Mouse (Mus musculus): ENCODE data around the gene Astn2. TPM values are rescaled to one million over a fixed set of nuclear protein-coding genes. Genes with fewer than 3 reads are reported as not detected.
"Not testable (repeated sequence)": the region's sequence is repeated elsewhere in the genome, so short reads cannot be mapped to it uniquely, and the experiment has no call there.

Gene Astn2
- total RNA-seq, 2 experiments from 2014 or later: 0.72 to 0.81 TPM

DNA sequence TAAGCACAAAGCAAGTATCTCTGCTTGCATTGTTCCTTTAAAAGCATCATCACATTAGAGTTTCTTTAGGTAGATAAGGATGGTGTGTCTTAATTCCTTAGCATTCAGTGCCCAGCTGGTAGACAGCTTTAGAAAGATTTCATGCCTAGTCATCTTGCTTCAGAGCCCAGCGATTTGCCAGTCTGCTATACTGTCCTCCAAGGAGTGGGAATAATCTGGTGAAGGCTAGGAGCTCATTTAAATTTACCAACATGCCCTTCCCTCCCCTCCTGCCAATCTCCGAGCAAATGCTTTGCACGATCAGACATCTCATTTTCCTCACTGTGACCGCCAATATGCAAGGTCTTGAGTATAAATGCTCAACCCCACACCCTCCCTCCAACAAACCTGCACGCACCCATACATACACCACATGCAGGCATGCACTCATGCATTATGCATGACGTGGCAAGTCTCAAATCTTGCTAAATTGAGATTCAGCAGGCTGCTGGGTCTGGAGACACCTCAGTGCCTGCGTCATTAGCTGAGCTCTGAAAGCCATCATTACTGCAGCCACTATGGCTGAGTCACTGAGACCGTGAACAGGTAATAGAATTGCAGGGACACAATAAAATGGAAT lies 704.6 kb downstream of the Astn2 start:
- no peak for DNase-seq
- intact Hi-C loops (cut with DNase I): no loop called here

GRCm38 (mm10) chr4:65695241-65695640 lies 709.2 kb downstream of the Astn2 start:
- intact Hi-C loops (cut with DNase I): no loop called here
- DNase-seq: no peak

- no peak for DNase-seq
- intact Hi-C loops (cut with DNase I): no loop called here
Observed at GRCm38 (mm10) chr4:65694011-65694410, 710.4 kb downstream of the Astn2 start.

- intact Hi-C loops (cut with DNase I): no loop called here
- DNase-seq: no peak
Observed at GRCm38 (mm10) chr4:65687006-65687723, 717.2 kb downstream of the Astn2 start.

DNA sequence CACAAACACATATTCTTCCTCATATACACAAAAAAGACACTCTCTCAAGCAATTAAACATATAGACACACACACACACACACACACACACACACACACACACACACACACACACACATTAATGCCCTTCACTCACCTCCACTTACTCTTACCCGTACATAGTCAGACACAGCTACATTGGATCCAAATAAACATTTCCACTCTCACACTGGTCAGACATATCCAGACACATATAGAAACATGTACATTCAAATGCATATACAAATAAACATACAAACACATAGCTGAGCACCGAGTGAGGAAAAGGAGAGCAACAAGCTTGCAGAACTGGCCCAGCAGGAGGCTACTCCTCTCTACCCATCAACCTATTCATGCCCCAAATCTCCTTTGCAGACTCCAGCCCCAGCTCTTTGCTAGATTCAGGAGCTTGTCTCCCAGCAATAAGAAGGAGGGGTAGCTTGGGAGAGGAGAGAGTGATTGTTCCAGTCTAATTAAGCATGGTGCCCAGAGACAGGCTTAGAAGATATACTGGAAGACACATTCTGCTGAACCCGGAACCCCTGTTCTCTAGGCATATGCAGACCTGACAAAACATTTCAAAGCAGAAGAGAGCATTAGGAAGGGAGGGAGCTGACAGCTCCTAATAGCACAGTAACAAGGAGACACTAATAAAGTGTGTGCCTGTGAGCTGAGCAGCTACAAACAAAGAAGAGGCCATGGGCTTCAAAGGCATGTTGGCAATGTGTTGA lies 718.0 kb downstream of the Astn2 start:
- no peak for DNase-seq
- intact Hi-C loops (cut with DNase I): no loop called here

DNA sequence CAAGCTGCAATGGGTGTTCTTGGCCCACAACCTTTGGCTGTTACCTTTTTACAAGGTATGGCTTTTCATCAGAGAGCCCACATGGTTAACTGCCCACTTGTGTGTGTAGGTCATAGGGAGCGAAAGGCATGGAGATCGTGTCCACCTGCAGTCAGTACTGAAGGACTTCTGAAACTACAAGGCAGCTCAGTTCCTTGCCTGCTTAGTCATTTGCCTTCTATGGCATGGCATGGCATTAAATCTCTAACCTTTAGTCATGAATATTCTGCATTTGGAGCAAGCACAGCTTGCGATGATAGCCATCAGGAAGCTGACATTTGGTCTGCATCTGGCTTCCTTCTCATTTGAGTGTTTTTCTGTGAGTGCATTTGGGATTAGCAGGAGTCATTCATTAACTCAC lies 720.0 kb downstream of the Astn2 start:
- DNase-seq: no peak
- intact Hi-C loops (cut with DNase I): no loop called here

DNA sequence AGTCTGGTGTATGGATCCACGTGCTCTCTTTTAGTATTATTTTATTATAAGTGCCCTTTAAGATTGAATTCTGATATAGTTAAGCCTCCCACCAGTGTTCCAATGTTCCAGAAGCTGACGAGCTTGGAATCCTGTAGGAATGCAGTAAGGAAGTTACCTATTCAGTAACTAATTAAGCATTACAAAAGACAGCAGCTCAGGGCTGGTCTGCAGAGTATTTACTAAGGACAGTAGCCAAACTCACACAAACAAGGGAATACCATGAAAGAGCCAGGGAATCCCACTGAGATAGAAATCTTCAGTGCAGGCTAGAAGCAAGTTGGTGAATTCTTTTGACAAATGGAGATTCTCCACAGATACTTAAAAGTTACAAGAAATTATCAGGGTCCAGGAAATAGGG lies 724.6 kb downstream of the Astn2 start:
- DNase-seq; intact Hi-C loops (cut with DNase I): not testable (repeated sequence)

DNA sequence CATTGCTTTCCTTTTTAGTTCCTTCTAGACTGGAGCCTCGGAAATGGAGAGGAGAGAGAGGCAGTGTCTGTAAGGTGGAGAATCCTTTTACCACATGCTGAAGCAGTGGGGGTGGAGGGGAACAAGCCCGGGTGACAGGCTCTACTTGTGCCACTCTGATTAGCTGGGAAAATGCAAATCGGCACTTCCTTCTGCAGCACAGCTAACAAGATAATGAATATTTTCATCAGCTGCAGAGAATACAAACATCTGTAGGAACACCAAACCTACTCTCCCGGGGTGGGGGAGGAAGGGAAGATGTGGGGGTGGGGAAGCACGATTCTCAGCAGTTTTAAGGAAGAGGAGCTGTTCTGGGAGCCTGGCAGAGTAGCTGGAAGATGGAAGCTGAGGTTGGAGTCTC lies 725.5 kb downstream of the Astn2 start:
- DNase-seq: no peak
- intact Hi-C loops (cut with DNase I): no loop called here

- intact Hi-C loops (cut with DNase I): no loop called here
- DNase-seq: no peak
Observed at GRCm38 (mm10) chr4:65678495-65678894, 725.9 kb downstream of the Astn2 start.

DNA sequence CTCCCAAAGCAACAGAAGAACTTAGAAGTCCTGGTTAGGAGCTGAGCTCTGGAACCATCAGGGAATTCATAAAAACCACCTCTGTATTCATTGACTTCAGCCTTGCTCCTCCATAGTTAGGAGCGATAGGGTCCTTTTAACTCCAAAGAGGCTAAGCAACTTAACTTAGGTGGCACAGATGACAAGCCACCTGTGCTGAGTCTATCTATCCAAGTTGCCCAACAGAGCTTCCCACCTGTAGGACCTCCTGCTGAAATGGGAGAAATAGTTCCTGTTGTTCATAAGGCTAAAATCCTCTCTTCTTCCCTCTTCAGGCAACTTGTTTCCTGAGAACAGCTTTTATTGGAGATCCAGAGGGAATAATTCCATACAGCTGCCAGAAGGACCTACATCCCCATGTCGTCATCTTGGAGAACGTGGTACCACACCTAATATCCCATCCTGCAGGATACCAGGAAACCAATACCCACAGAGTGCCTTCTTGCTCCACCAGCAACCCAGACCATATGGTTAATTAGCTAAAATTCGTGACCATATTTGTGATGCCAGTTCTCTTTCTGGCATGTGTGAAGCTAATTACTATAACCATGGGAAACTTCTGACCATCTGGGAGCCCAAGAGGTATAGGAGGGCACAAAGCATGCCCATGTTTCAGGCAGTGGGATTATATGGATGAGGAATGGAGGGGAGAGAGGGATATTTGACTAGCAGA lies 730.0 kb downstream of the Astn2 start:
- intact Hi-C loops (cut with DNase I): no loop called here
- DNase-seq: no peak

DNA sequence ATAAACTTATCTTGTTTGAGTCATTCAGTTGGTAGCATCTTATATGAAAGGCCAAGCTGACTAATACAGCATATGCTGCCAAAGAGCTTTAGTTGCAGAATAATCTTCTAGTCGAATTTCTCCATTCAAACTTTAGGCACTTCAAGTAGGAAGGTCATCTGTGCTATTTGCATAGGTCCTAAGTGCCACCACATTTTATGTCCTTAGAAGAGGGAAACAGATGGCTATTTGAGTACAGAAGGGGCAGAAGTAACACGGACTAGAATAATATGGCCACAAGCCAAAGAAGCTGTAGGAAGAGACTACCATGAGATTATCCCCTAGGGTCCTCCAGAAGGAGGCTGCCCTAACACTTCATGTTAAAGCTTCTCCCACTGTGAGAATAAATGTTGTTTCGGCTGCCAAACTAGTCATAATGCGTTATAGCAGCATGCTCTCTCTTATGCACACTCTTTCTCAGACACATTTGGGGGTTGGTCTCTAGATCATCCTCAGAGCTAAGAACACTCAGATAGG lies 730.9 kb downstream of the Astn2 start:
- intact Hi-C loops (cut with DNase I): no loop called here
- no peak for DNase-seq

- intact Hi-C loops (cut with DNase I): no loop called here
- no peak for DNase-seq
Observed at GRCm38 (mm10) chr4:65672294-65672693, 732.1 kb downstream of the Astn2 start.

- intact Hi-C loops (cut with DNase I): no loop called here
- no peak for DNase-seq
Observed at GRCm38 (mm10) chr4:65671585-65672184, 732.7 kb downstream of the Astn2 start.

DNA sequence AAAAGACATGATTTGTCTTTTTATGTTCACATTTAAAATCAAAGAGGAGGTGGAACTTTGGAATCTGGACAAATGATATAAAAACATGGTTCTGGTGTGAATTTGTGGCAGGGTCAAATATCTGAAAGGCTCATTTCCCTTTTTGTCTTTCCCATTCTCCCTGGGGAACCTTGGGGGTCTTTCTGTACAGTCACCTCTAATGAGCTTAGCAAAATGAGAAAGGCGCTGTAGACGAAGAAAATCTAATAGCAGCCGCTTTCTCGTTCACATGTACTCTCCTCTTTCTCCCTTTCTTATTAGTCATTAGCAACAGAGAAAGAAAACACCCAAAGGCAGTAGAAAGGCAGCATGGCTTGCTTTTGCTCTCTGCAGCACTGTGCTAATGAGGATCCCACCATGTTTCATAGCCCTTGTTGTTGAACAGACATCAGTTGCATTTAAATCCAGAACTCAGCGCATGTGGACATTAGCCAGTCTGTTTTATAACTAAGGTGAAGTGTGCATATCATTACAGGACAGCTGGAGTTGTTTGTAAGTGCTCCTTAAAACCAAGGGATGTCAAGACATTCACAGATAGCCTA lies 737.3 kb downstream of the Astn2 start:
- DNase-seq: no peak
- intact Hi-C loops (cut with DNase I): no loop called here

GRCm38 (mm10) chr4:65663176-65663575 lies 741.2 kb downstream of the Astn2 start:
- no peak for DNase-seq
- intact Hi-C loops (cut with DNase I): no loop called here

- intact Hi-C loops (cut with DNase I): loop anchor here (1.0 to 10.0 kb wide), 3 partner anchors 136 to 783 kb away; no protein-coding TSS in a partner anchor
- DNase-seq: peak; percentile 68 to 77
Observed at GRCm38 (mm10) chr4:65654723-65655122, 749.7 kb downstream of the Astn2 start.

DNA sequence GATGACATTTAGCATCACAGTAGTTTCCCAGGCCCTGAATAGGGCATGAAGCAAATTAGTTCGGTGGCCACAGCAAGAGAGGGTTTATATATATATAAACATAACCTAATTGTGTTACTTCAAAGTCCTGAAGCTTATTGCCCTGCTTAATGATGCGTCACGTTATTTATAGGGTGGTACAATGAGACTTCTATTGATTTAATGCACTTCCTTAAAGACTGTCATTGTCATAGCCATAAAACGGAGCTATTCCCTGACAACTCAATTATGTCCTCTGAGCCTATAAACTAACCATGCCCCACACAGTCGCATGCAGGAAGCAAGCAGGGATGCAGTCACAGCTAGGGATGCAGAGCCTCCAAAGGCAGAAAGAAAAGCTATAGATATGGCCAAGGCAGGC lies 761.8 kb downstream of the Astn2 start:
- intact Hi-C loops (cut with DNase I): no loop called here
- no peak for DNase-seq

GRCm38 (mm10) chr4:65638231-65638630 lies 766.2 kb downstream of the Astn2 start:
- intact Hi-C loops (cut with DNase I): no loop called here
- DNase-seq: no peak

DNA sequence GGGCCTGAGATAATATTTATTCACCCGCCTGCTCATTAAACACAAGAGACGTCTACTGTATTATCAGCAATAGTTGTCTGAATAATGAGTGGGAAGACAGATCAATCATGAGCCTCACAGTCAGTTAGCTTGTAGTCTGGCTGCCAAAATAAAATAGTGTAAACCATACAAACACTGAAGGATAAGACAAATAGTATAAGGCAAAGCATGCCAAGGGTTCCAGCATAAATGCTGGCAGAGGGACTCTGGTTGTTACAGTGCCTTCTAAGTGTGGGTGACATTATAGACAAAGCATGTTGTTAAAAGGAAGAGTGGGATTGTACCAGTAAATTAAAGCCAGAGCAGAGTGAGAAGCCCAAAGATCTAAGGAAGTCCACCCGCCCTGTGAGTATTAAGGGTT lies 784.3 kb downstream of the Astn2 start:
- no peak for DNase-seq
- intact Hi-C loops (cut with DNase I): no loop called here

DNA sequence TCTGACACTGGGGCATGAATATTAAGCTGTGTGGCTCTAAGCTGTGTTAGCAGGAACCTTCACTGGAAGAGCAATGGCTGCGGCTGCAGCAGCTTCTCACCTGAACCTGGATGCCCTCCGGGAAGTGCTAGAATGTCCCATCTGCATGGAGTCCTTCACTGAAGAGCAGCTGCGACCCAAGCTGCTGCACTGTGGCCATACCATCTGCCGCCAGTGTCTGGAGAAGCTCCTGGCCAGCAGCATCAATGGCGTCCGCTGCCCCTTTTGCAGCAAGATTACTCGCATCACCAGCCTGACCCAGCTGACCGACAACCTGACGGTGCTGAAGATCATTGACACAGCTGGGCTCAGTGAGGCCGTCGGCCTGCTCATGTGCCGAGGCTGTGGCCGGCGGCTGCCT lies 791.3 kb downstream of the Astn2 start:
- intact Hi-C loops (cut with DNase I): no loop called here
- DNase-seq: no peak
